Mouse (Mus musculus): ENCODE measurements around the gene Cfap97d2. TPM values are rescaled to one million over a fixed set of nuclear protein-coding genes. Genes with fewer than 3 reads are reported as not detected.
A peak's percentile ranks its signal among the peaks of the same experiment; 100 is the strongest.

Gene Cfap97d2
- polyA plus RNA-seq, 1 experiment from 2014 or later, result 1.6 TPM

- no peaks in the 10 kb centered on the region for H3K9me3 ChIP-seq (ENCODE audit: control insufficient read depth, low read length)
- H3K27me3 ChIP-seq (ENCODE audit: control insufficient read depth, insufficient read depth, low read length), result no peaks in the 10 kb centered on the region
- peak overlapping the region; percentile 77 for H3K4me2 ChIP-seq (ENCODE audit: low read length)
- no peak for ATAC-seq (ENCODE audit: low FRiP score, low TSS enrichment)
- no peaks in the 10 kb centered on the region for H3K36me3 ChIP-seq (ENCODE audit: control insufficient read depth, insufficient read depth, low read length)
- H3K4me1 ChIP-seq (ENCODE audit: control insufficient read depth, insufficient read depth, low read length), result peaks cover 22% of the 10 kb centered on the region; the same call in 1 of the 2 replicates
- peak overlapping the region; percentile 76 for H3K4me3 ChIP-seq (replicated peaks; ENCODE audit: low read depth, low read length)
- WGBS, result 47% methylated on average over 8 of the region's 8 CpGs
- H3K27ac ChIP-seq (replicated peaks; ENCODE audit: low read depth, low read length), result no peak overlapping the region; the same call in 1 of the 2 replicates
- H3K9ac ChIP-seq (replicated peaks; ENCODE audit: low read length), result no peak overlapping the region; the same call in 1 of the 2 replicates
- no peak for DNase-seq
Observed at GRCm38 (mm10) chr8:13678182-13678581, 27.5 kb upstream of the Cfap97d2 start.

- no peak overlapping the region for H3K27ac ChIP-seq (replicated peaks; ENCODE audit: low read depth, low read length)
Observed at GRCm38 (mm10) chr8:13684131-13684530, 21.6 kb upstream of the Cfap97d2 start.

GRCm38 (mm10) chr8:13685674-13686314 is 19.9 kb upstream of the Cfap97d2 start:
- Histone ChIP-seq H3K36me3 (ENCODE audit: control insufficient read depth, insufficient read depth, low read length) (no peaks in the 10 kb centered on the region), H3K27ac (replicated peaks; ENCODE audit: low read depth, low read length) (no peak overlapping the region), H3K9ac (replicated peaks; ENCODE audit: low read length) (no peak overlapping the region), H3K9me3 (ENCODE audit: control insufficient read depth, low read length) (no peaks in the 10 kb centered on the region), H3K4me2 (ENCODE audit: low read length) (no peak overlapping the region), H3K4me3 (replicated peaks; ENCODE audit: low read depth, low read length) (no peak overlapping the region), H3K27me3 (ENCODE audit: control insufficient read depth, insufficient read depth, low read length) (no peaks in the 10 kb centered on the region), H3K4me1 (ENCODE audit: control insufficient read depth, insufficient read depth, low read length) (no peaks in the 10 kb centered on the region)
- no peak for ATAC-seq (ENCODE audit: low FRiP score, low TSS enrichment)
- WGBS, result 89% methylated on average over 16 of the region's 16 CpGs
- no peak for DNase-seq

More at GRCm38 (mm10) chr8:13684131-13684530, 21.6 kb upstream of the Cfap97d2 start:
- Histone ChIP-seq H3K4me3 (replicated peaks; ENCODE audit: low read depth, low read length) (no peak overlapping the region), H3K9me3 (ENCODE audit: control insufficient read depth, low read length) (no peaks in the 10 kb centered on the region), H3K9ac (replicated peaks; ENCODE audit: low read length) (no peak overlapping the region), H3K4me2 (ENCODE audit: low read length) (no peak overlapping the region), H3K36me3 (ENCODE audit: control insufficient read depth, insufficient read depth, low read length) (no peaks in the 10 kb centered on the region), H3K27me3 (ENCODE audit: control insufficient read depth, insufficient read depth, low read length) (no peaks in the 10 kb centered on the region), H3K4me1 (ENCODE audit: control insufficient read depth, insufficient read depth, low read length) (no peaks in the 10 kb centered on the region)
- WGBS, result 87% methylated on average over 7 of the region's 7 CpGs
- DNase-seq, result no peak
- no peak for ATAC-seq (ENCODE audit: low FRiP score, low TSS enrichment)

GRCm38 (mm10) chr8:13686426-13686825 is 19.3 kb upstream of the Cfap97d2 start:
- DNase-seq (no peak), ATAC-seq (ENCODE audit: low FRiP score, low TSS enrichment) (no peak)
- Histone ChIP-seq H3K4me2 (ENCODE audit: low read length) (no peak overlapping the region), H3K27ac (replicated peaks; ENCODE audit: low read depth, low read length) (no peak overlapping the region), H3K27me3 (ENCODE audit: control insufficient read depth, insufficient read depth, low read length) (no peaks in the 10 kb centered on the region), H3K9ac (replicated peaks; ENCODE audit: low read length) (no peak overlapping the region), H3K36me3 (ENCODE audit: control insufficient read depth, insufficient read depth, low read length) (no peaks in the 10 kb centered on the region), H3K4me3 (replicated peaks; ENCODE audit: low read depth, low read length) (no peak overlapping the region), H3K9me3 (ENCODE audit: control insufficient read depth, low read length) (no peaks in the 10 kb centered on the region), H3K4me1 (ENCODE audit: control insufficient read depth, insufficient read depth, low read length) (no peaks in the 10 kb centered on the region)
- 73% methylated on average over 7 of the region's 7 CpGs for WGBS

- H3K4me2 ChIP-seq (ENCODE audit: low read length), result no peak overlapping the region
- H3K9me3 ChIP-seq (ENCODE audit: control insufficient read depth, low read length), result no peaks in the 10 kb centered on the region
- H3K27ac ChIP-seq (replicated peaks; ENCODE audit: low read depth, low read length), result no peak overlapping the region
- H3K9ac ChIP-seq (replicated peaks; ENCODE audit: low read length), result no peak overlapping the region
- DNase-seq, result no peak
- WGBS, result 95% methylated on average over 8 of the region's 8 CpGs
- H3K27me3 ChIP-seq (ENCODE audit: control insufficient read depth, insufficient read depth, low read length), result no peaks in the 10 kb centered on the region
- H3K4me3 ChIP-seq (replicated peaks; ENCODE audit: low read depth, low read length), result no peak overlapping the region
- no peak for ATAC-seq (ENCODE audit: low FRiP score, low TSS enrichment)
- no peaks in the 10 kb centered on the region for H3K4me1 ChIP-seq (ENCODE audit: control insufficient read depth, insufficient read depth, low read length)
- no peaks in the 10 kb centered on the region for H3K36me3 ChIP-seq (ENCODE audit: control insufficient read depth, insufficient read depth, low read length)
Observed at GRCm38 (mm10) chr8:13687101-13687717, 18.5 kb upstream of the Cfap97d2 start.

GRCm38 (mm10) chr8:13687941-13688340 is 17.7 kb upstream of the Cfap97d2 start:
- H3K36me3 ChIP-seq (ENCODE audit: control insufficient read depth, insufficient read depth, low read length), result no peaks in the 10 kb centered on the region
- no peak overlapping the region for H3K9ac ChIP-seq (replicated peaks; ENCODE audit: low read length)
- DNase-seq (no peak), ATAC-seq (ENCODE audit: low FRiP score, low TSS enrichment) (no peak)
- WGBS, result 76% methylated on average over 4 of the region's 4 CpGs
- no peaks in the 10 kb centered on the region for H3K27me3 ChIP-seq (ENCODE audit: control insufficient read depth, insufficient read depth, low read length)
- no peak overlapping the region for H3K4me2 ChIP-seq (ENCODE audit: low read length)
- H3K4me1 ChIP-seq (ENCODE audit: control insufficient read depth, insufficient read depth, low read length), result 0 out of 2 replicates have a peak, but pooled peaks cover 2% of the 10 kb centered on the region
- H3K9me3 ChIP-seq (ENCODE audit: control insufficient read depth, low read length), result no peaks in the 10 kb centered on the region
- no peak overlapping the region for H3K4me3 ChIP-seq (replicated peaks; ENCODE audit: low read depth, low read length)
- no peak overlapping the region for H3K27ac ChIP-seq (replicated peaks; ENCODE audit: low read depth, low read length)

- 63% methylated on average over 6 of the region's 6 CpGs for WGBS
- Histone ChIP-seq H3K27me3 (ENCODE audit: control insufficient read depth, insufficient read depth, low read length) (no peaks in the 10 kb centered on the region), H3K4me1 (ENCODE audit: control insufficient read depth, insufficient read depth, low read length) (0 out of 2 replicates have a peak, but pooled peaks cover 2% of the 10 kb centered on the region), H3K4me2 (ENCODE audit: low read length) (no peak overlapping the region), H3K9me3 (ENCODE audit: control insufficient read depth, low read length) (no peaks in the 10 kb centered on the region), H3K9ac (replicated peaks; ENCODE audit: low read length) (no peak overlapping the region), H3K4me3 (replicated peaks; ENCODE audit: low read depth, low read length) (no peak overlapping the region), H3K36me3 (ENCODE audit: control insufficient read depth, insufficient read depth, low read length) (no peaks in the 10 kb centered on the region), H3K27ac (replicated peaks; ENCODE audit: low read depth, low read length) (no peak overlapping the region)
- no peak for DNase-seq
- no peak for ATAC-seq (ENCODE audit: low FRiP score, low TSS enrichment)
Observed at GRCm38 (mm10) chr8:13688461-13688860, 17.2 kb upstream of the Cfap97d2 start.

- DNase-seq (no peak), ATAC-seq (ENCODE audit: low FRiP score, low TSS enrichment) (no peak)
- H3K27me3 ChIP-seq (ENCODE audit: control insufficient read depth, insufficient read depth, low read length), result no peaks in the 10 kb centered on the region
- 88% methylated on average over 5 of the region's 5 CpGs for WGBS
- H3K36me3 ChIP-seq (ENCODE audit: control insufficient read depth, insufficient read depth, low read length), result no peaks in the 10 kb centered on the region
- no peak overlapping the region for H3K27ac ChIP-seq (replicated peaks; ENCODE audit: low read depth, low read length)
- no peak overlapping the region for H3K9ac ChIP-seq (replicated peaks; ENCODE audit: low read length)
- H3K9me3 ChIP-seq (ENCODE audit: control insufficient read depth, low read length), result no peaks in the 10 kb centered on the region
- H3K4me1 ChIP-seq (ENCODE audit: control insufficient read depth, insufficient read depth, low read length), result 0 out of 2 replicates have a peak, but pooled peaks cover 2% of the 10 kb centered on the region
- no peak overlapping the region for H3K4me3 ChIP-seq (replicated peaks; ENCODE audit: low read depth, low read length)
- H3K4me2 ChIP-seq (ENCODE audit: low read length), result no peak overlapping the region
Observed at GRCm38 (mm10) chr8:13689331-13689730, 16.4 kb upstream of the Cfap97d2 start.

All from midbrain, embryonic 14.5 days (tissue).